Mouse (Mus musculus) midbrain, embryonic 16.5 days (tissue): ENCODE measurements around the gene Gdf15. TPM values are rescaled to one million over a fixed set of nuclear protein-coding genes. Genes with fewer than 3 reads are reported as not detected.

Experiments used
- ATAC-seq: fragments of 200-750 bp; cut with Nextera tagmentation; 2 replicates; pipeline ENCODE4 v1.8.0; 2017; ENCODE audit warnings: moderate TSS enrichment
- H3K27ac ChIP-seq: fragments of 300-500 bp; sonication (generic); 2 replicates; pipeline ENCODE4 v1.5.1; 2014; ENCODE audit warnings: mild to moderate bottlenecking, low read length, mixed read lengths
- H3K27me3 ChIP-seq: fragments of 300-500 bp; sonication (generic); 2 replicates; pipeline ENCODE4 v1.6.1; 2014; ENCODE audit warnings: low read depth, low read length, mixed read lengths; ENCODE audit not compliant: control insufficient read depth, insufficient read depth
- H3K36me3 ChIP-seq: fragments of 300-500 bp; sonication (generic); 2 replicates; pipeline ENCODE4 v1.6.1; 2014; ENCODE audit warnings: mild to moderate bottlenecking, low read length, moderate library complexity, mixed read lengths; ENCODE audit not compliant: control insufficient read depth, insufficient read depth
- H3K4me1 ChIP-seq: fragments of 300-500 bp; sonication (generic); 2 replicates; pipeline ENCODE4 v1.6.1; 2014; ENCODE audit warnings: mild to moderate bottlenecking, low read length, mixed read lengths; ENCODE audit not compliant: control insufficient read depth, insufficient read depth
- H3K4me2 ChIP-seq: fragments of 300-500 bp; sonication (generic); 2 replicates; pipeline ENCODE4 v1.6.1; 2014; ENCODE audit warnings: mild to moderate bottlenecking, low read length, mixed read lengths
- H3K4me3 ChIP-seq: fragments of 300-500 bp; sonication (generic); 2 replicates; pipeline ENCODE4 v1.5.1; 2014; ENCODE audit warnings: low read depth, mild to moderate bottlenecking, low read length, moderate library complexity, mixed read lengths
- H3K9ac ChIP-seq: fragments of 300-500 bp; sonication (generic); 2 replicates; pipeline ENCODE4 v1.6.1; 2014; ENCODE audit warnings: low read depth, low read length, mixed read lengths
- H3K9me3 ChIP-seq: fragments of 300-500 bp; sonication (generic); replicated peaks from 2 replicates; pipeline ENCODE4 v1.6.1; 2014; ENCODE audit warnings: mild to moderate bottlenecking, low read length, mixed read lengths; ENCODE audit not compliant: control insufficient read depth, poor library complexity, severe bottlenecking
- WGBS: fragments of 180-500 bp; shearing (Covaris S2); extraction: QIAGEN DNeasy Blood & Tissue Kit; methylation state at CpG from one replicate; pipeline ENCODE4 v1.1.7; 2014; 5-methylcytosine and 5-hydroxymethylcytosine counted together
- polyA plus RNA-seq: library from polyadenylated mRNA; unstranded; fragments of >200 nt; fragmentation: Nextera tagmentation; extraction: Ambion mirVana; gene quantifications from 2 replicates; pipeline ENCODE4 v1.2.1, GENCODE M21; 2015

Gene Gdf15
- polyA plus RNA-seq, 1 experiment from 2014 or later: 0.39 TPM

- Histone ChIP-seq H3K27ac (no peak overlapping the region), H3K9ac (no peak overlapping the region), H3K9me3 (no peaks in the 10 kb centered on the region), H3K27me3 (no peaks in the 10 kb centered on the region), H3K4me1 (no peaks in the 10 kb centered on the region; the same call in 1 of the 2 replicates), H3K4me2 (no peak overlapping the region), H3K36me3 (no peaks in the 10 kb centered on the region), H3K4me3 (no peak overlapping the region)
- no peak for ATAC-seq
- WGBS: 60% methylated on average over 3 of the region's 3 CpGs
Observed at GRCm38 (mm10) chr8:70643019-70643418, 10.8 kb upstream of the Gdf15 start.

GRCm38 (mm10) chr8:70638752-70639151, 6.5 kb upstream of the Gdf15 start:
- no peak overlapping the region for H3K9ac ChIP-seq
- H3K27ac ChIP-seq: no peak overlapping the region
- no peaks in the 10 kb centered on the region for H3K36me3 ChIP-seq
- no peaks in the 10 kb centered on the region for H3K27me3 ChIP-seq
- ATAC-seq: no peak
- no peaks in the 10 kb centered on the region for H3K9me3 ChIP-seq
- no peak overlapping the region for H3K4me3 ChIP-seq
- no peak overlapping the region for H3K4me2 ChIP-seq
- WGBS: 72% methylated on average over 9 of the region's 9 CpGs
- no peaks in the 10 kb centered on the region for H3K4me1 ChIP-seq

GRCm38 (mm10) chr8:70636838-70637237, 4.6 kb upstream of the Gdf15 start:
- Histone ChIP-seq H3K4me2 (no peak overlapping the region), H3K9me3 (no peaks in the 10 kb centered on the region), H3K36me3 (no peaks in the 10 kb centered on the region), H3K4me3 (no peak overlapping the region), H3K27me3 (no peaks in the 10 kb centered on the region), H3K9ac (no peak overlapping the region), H3K27ac (no peak overlapping the region), H3K4me1 (no peaks in the 10 kb centered on the region)
- WGBS: 56% methylated on average over 8 of the region's 8 CpGs
- ATAC-seq: no peak

GRCm38 (mm10) chr8:70635527-70635926, 3.3 kb upstream of the Gdf15 start:
- Histone ChIP-seq H3K9me3 (no peaks in the 10 kb centered on the region), H3K27ac (no peak overlapping the region), H3K4me1 (no peaks in the 10 kb centered on the region), H3K27me3 (peaks cover 3% of the 10 kb centered on the region; the same call in 1 of the 2 replicates), H3K36me3 (no peaks in the 10 kb centered on the region), H3K4me3 (no peak overlapping the region), H3K4me2 (no peak overlapping the region), H3K9ac (no peak overlapping the region)
- 83% methylated on average over 6 of the region's 6 CpGs for WGBS
- no peak for ATAC-seq

GRCm38 (mm10) chr8:70634066-70634465, 1.8 kb upstream of the Gdf15 start:
- 67% methylated on average over 6 of the region's 6 CpGs for WGBS

GRCm38 (mm10) chr8:70631436-70631835, 820 bp downstream of the Gdf15 start:
- Histone ChIP-seq H3K4me2 (no peak overlapping the region), H3K4me1 (peaks cover 6% of the 10 kb centered on the region; the same call in 1 of the 2 replicates), H3K27ac (no peak overlapping the region), H3K36me3 (no peaks in the 10 kb centered on the region), H3K27me3 (peaks cover 3% of the 10 kb centered on the region; the same call in 1 of the 2 replicates), H3K9ac (no peak overlapping the region), H3K9me3 (no peaks in the 10 kb centered on the region), H3K4me3 (no peak overlapping the region)
- no peak for ATAC-seq
- 18% methylated on average over 23 of the region's 24 CpGs for WGBS

More at GRCm38 (mm10) chr8:70634066-70634465, 1.8 kb upstream of the Gdf15 start:
- no peak overlapping the region for H3K9ac ChIP-seq
- H3K27me3 ChIP-seq: peaks cover 3% of the 10 kb centered on the region; the same call in 1 of the 2 replicates
- no peak for ATAC-seq
- no peak overlapping the region for H3K4me2 ChIP-seq
- H3K9me3 ChIP-seq: no peaks in the 10 kb centered on the region
- H3K36me3 ChIP-seq: no peaks in the 10 kb centered on the region
- no peak overlapping the region for H3K4me3 ChIP-seq
- H3K27ac ChIP-seq: no peak overlapping the region
- peaks cover 5% of the 10 kb centered on the region; the same call in 1 of the 2 replicates for H3K4me1 ChIP-seq

GRCm38 (mm10) chr8:70630532-70631381, 1.5 kb downstream of the Gdf15 start:
- no peak overlapping the region for H3K27ac ChIP-seq
- ATAC-seq: peak; percentile 30; the same call in 1 of the 2 replicates
- H3K9ac ChIP-seq: peak overlapping the region; percentile 7; the same call in 1 of the 2 replicates
- H3K27me3 ChIP-seq: peaks cover 3% of the 10 kb centered on the region; the same call in 1 of the 2 replicates
- no peaks in the 10 kb centered on the region for H3K36me3 ChIP-seq
- H3K4me3 ChIP-seq: no peak overlapping the region; the same call in 1 of the 2 replicates
- peaks cover 6% of the 10 kb centered on the region; the same call in 1 of the 2 replicates for H3K4me1 ChIP-seq
- H3K4me2 ChIP-seq: peak overlapping the region; percentile 77
- WGBS: 12% methylated on average over 22 of the region's 22 CpGs
- no peaks in the 10 kb centered on the region for H3K9me3 ChIP-seq

GRCm38 (mm10) chr8:70629574-70630531, 2.4 kb downstream of the Gdf15 start:
- ATAC-seq: peak; percentile 93
- WGBS: 1% methylated on average over 60 of the region's 60 CpGs
- H3K27me3 ChIP-seq: peaks cover 3% of the 10 kb centered on the region; the same call in 1 of the 2 replicates

More at GRCm38 (mm10) chr8:70629574-70630531, 2.4 kb downstream of the Gdf15 start:
- no peaks in the 10 kb centered on the region for H3K9me3 ChIP-seq
- peak overlapping the region; percentile 59 for H3K9ac ChIP-seq
- H3K4me2 ChIP-seq: peak overlapping the region; percentile 77
- peak overlapping the region; percentile 40 for H3K4me3 ChIP-seq
- H3K4me1 ChIP-seq: peaks cover 6% of the 10 kb centered on the region; the same call in 1 of the 2 replicates
- no peaks in the 10 kb centered on the region for H3K36me3 ChIP-seq
- H3K27ac ChIP-seq: peak overlapping the region; percentile 48
